Mouse (Mus musculus) heart, postnatal 0 days (tissue): ENCODE results near the gene Slc34a2.

ENCODE experiments used
- CTCF ChIP-seq: IDR thresholded peaks from 2 replicates; pipeline ENCODE4 v1.5.1; 2016; ENCODE audit warnings: antibody characterized with exemption, control low read depth, low read depth
- EP300 ChIP-seq: IDR thresholded peaks from 2 replicates; pipeline ENCODE4 v1.6.1; 2016; ENCODE audit warnings: antibody characterized with exemption, low read depth

- TF ChIP-seq CTCF (no peak), EP300 (no peak)
These were observed 10.1 kb downstream of the Slc34a2 start for GRCm38 (mm10) chr5:53047951-53048350.
